Mouse (Mus musculus) lung, postnatal 14 days (tissue): ENCODE measurements around the gene Micu1.
A peak's percentile ranks its signal among the peaks of the same experiment; 100 is the strongest.

Source experiments
- DNase-seq: peaks from one replicate; pipeline ENCODE4 v3.0.0; 2021

Micu1 gene

DNA sequence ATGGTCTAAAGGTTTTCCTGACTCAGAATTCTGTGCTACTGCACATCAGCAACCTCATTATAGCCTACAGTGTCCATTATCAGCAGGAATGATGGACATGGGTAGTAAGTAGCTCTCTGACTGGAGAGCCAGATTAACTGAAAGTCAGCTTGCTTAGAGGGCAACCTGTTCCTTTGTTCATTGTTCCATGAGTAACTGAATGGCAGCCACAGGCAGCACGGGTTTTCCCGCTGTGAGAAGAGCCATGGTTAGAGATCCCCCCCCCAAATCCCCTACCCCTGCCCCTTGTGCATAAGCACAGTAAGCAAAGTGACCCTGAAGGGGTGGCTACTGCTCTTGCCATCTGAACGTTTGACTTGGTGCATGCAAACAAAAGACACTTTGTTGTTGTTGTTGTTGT is 78.4 kb downstream of the Micu1 start:
- DNase-seq, result no peak

DNA sequence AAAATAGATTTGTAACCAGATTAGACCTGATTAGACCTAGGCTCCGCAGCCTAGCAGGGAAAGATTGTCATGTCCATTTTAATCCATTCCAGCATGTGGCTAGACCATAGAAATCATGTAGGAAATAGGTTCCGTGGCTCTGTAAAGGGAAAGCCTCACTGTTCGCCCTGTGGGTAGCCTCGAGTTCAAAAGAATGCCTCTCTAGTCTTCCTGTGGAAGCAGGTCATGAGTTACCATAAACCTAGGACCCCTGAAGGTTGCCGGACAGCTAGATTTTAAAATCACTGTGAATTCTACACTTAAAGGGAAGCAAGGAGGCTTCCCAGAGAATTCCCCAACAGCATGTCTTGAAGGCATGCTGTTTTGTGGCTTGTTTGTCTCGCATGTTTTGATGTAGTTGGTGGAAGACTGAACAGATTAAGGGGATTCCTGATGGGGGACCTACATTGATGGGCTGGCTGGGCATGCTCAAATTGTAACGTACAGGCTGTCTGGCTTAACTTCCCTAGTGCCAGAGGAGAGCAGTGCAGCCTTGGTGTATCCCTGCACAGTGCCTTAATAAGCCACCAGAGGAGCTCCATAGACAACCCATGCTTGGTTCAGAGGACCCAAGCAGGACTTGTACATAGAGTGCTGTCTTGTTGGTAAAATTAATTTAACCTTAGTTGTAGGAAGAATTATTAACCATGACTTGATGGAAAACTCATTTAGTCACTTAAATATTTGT is 79.1 kb downstream of the Micu1 start:
- no peak for DNase-seq

DNA sequence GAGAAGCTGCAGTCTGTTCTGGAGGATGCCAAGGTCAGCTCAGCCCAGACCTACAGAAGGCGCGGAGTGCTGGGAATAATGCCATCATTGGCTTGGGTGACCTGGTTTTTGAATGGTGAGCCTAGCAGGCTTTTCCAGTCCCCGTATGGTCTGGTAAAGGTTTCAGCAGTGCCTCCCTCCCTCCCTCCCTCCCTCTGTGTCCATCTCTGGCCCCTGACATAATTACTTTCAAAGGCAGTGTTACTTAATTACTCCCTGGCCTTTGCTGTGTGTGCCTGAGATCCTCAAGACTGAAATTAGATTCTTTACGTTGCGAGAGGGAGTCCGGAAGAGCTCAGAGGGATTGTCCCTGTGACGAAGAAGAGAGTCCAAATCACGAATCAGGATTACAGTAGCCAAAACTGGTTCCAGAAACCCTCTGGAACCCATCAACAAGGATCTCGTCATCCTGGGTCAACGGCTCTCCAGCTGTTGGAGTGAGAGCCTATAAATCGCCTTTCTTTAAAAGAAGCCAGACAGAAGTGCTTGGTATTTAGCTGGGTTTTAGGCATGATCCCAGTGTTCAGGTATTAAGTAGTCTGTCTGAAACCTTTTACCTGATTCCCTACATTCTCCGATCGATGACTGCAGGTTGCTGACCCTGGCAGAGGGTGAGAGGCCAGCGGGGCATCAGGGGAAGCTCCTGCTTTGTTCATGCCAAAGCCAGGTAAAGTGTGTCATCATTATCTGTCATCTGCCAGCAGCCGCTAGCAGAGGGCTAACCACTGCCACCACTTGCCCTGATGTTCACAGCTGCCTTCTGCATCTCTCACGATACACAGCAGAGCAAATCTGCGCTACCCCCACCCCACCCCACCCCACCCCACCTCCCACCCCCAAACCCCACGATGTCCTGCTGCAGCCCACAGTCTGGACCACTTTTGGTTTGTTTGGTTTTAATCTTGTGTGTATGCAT is 82.7 kb downstream of the Micu1 start:
- DNase-seq, result no peak

DNA sequence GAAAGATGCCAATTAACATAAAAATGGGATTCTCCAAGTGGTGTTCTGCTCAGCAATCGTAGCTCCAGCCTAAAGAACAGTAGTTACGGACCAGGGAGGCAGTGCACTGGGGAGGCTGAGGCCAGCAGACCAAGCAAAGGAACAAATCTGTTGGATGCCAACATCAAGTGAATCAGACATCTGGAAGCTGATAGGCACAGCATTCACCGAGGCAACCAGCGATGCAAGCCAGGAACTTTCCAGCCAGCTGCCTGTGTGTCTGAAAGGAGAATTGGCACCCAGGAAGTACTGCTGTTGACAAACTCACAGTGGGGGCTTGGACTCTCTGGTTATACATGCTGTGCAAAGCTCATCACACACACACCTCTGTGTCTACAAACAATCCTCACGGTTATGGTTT is 84.0 kb downstream of the Micu1 start:
- no peak for DNase-seq

DNA sequence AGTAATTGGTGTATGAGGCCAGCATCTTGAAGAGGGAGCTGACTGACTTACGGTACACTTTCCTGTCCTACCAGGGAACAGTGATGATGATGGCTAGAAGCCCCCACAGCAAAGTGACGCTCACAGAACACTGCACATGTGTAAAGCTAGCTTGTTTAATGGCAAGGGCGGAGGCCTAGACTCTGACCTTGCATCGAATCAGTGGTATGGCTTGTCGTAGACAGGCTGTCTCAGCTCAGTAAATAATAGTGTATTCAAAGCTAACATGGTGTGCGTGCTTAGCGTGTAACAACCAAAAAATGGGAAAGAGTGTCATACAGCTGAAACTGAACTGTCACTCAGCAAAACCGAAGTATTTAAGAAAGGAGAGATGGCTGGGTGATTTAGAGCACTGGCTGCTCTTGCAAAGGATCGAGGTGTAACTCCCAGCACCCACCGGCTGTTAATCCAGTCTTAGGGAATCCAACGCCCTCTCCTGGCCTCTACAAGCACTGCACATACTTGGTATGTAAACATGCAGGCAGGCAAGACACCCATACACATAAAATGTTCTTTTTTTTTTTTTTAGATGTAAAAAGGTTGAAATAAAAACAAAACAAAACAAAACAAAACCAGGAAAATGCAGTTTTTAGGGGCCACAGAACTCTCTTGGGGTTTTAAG is 85.0 kb downstream of the Micu1 start:
- no peak for DNase-seq

DNA sequence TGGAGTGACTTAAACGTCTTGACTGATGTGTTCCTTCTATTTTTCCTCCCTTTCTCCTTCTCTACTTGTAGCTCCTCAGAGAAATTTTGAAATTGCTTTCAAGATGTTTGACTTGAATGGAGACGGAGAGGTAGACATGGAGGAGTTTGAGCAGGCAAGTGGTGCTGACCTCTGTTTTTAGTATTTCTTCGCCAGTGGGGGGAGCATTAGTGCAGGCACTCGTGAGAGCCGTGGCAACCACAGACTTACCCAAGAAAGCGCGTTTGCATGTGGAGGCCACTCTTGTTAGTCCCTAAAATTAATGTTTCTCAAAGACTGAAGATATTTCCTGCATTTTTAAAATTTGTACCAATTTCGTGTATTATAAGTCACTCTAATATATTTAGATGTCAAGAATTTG is 85.6 kb downstream of the Micu1 start:
- no peak for DNase-seq

DNA sequence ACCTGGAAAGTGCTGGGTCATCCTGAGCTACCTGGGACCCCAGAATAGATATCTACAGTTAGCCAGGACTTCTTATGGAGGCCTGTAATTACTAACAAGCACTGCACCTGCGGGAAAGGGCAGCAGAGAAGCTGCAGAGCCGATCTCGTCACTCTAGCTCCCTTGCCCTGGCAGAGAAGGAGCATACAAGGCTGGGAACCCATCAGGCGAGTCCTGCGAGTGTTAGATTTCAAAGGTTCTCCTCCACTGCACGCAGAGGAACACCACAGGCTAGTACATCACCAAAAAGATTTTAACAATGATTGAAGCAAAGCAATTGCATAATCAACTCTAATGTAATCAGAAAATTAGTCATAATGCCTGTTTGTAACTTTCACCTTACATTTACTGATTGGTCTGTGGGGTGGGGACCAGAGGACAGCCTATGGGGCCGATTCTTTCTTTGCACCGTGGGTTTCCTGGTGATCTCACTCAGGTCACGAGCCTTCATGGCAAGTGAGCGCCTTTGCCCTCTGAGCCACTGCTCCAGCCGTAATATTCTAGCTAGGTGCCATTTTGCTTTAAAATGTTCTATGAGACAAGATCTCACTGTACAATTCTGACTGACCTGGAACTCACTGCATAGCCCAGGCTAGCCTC is 88.1 kb downstream of the Micu1 start:
- DNase-seq, result no peak

DNA sequence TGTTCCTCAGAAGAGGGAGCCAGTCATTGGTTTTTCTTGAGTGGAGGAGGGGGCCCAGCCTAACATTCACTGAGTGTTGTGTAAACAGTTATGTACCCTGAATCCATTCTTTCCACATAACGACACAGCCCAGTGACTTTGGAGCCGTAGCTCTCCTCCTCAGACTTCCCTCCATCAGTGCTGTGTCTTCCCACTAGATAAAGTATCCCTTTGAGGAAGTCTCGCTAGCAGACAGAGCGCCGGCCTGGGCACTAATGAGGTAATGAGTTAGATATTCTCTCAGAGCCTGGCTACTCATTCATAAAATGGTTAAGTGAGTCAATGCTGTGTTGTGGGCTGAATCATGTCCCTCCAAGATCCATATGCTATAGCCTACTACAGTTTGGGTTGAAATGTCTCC is 89.6 kb downstream of the Micu1 start:
- DNase-seq, result no peak

DNA sequence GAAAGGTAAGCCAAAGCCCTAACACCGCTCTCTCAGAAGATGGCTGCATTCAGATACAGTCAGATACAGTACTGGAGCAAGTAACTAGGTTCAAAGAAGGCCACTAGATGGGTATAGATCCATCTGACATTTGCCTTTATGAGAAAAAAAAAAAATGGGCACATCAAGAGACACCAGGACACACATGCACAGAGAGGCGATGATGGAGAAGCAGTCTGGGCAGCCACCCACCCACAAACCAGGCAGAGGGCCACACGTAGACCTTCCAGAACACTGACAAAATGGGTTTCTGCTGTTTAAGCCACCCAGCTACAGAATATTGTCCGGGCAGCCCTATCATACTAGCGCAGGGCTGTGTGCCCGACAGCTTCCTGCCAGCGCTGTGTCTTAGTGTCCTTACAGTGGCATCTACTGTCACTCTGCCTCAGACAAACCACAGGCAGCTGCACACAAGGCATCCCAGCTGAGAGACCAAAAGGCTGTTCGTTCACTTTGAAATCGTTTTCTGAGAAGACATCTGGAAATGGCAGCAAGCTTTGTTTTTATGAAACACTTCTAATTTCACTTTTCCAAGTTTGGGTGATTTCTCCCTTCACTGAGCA is 90.4 kb downstream of the Micu1 start:
- DNase-seq, result no peak

DNA sequence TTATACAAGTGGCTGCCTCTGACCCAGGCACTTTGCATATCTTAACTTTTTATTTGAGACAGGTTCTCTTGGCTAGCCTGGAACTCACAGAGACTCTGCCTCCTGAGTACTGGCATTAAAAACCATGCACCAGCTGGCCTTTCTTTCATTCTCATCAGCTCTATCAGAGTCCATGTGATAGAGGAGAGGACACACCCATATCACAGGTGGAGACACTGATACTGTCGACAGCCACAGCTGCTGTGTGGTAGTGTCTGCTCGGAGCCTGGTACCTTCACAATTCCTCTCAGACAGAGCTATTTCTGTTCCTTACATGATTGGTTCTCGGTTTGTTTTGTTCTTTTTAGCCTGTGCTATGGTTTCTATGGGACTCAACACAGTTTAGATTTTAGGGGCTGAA is 91.2 kb downstream of the Micu1 start:
- no peak for DNase-seq

DNA sequence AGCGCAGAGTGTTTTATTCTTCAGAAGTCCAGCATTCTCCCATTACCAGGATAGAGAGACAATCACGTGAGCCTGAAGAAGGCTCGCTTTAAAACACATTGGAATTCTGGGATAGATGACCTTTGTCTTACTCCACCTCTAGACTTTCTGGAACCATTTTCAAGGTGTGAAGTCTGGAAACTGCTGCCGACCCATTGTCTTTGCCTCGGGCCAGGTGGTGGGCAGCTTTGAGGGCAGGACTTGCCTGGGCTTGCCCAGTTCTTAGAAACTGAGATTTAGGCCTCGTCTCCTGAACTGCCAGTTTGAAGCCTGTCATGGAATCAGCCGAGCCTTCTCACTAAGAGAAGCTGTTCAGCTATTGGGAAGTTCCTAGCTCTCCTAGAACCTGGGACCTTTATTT is 92.8 kb downstream of the Micu1 start:
- DNase-seq, result no peak

DNA sequence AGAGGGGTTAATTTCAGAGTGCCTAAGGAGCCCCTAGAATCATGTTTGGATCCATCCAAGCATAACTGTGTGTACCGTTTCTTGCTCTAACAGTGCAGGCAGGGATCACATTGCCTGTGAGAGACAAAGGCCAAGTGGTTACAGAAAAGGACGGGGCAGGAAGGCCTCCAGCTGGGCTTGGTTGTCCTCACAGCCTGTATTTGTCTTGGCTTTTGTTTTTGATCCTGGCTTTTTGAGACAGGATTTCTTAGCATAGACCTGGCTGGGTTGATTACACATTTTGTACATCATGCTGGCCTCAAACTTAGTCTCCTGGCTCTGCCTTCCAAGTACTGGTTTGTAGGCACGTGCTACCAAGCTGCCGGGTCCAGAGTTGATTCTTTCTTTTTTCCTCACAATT is 93.6 kb downstream of the Micu1 start:
- DNase-seq, result no peak

DNA sequence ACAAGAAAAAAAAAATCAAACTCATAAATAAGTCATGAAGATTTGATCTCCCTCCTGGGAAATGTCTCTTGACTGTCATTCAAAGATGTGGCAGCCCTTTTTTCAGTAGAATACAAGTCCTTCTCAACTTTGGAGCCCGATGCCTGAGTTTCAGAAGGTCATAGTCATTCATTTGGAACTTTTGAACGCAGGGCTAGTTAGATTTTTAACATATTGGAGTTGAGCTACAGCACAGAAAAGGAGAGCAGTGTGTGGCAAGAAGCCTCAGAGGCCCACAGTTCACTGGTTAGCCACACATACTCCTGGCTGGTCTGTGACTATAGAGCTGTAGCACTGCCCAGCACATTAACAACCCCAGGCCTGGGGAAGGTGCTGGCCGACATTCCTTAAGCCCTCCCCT is 96.1 kb downstream of the Micu1 start:
- DNase-seq, result no peak

DNA sequence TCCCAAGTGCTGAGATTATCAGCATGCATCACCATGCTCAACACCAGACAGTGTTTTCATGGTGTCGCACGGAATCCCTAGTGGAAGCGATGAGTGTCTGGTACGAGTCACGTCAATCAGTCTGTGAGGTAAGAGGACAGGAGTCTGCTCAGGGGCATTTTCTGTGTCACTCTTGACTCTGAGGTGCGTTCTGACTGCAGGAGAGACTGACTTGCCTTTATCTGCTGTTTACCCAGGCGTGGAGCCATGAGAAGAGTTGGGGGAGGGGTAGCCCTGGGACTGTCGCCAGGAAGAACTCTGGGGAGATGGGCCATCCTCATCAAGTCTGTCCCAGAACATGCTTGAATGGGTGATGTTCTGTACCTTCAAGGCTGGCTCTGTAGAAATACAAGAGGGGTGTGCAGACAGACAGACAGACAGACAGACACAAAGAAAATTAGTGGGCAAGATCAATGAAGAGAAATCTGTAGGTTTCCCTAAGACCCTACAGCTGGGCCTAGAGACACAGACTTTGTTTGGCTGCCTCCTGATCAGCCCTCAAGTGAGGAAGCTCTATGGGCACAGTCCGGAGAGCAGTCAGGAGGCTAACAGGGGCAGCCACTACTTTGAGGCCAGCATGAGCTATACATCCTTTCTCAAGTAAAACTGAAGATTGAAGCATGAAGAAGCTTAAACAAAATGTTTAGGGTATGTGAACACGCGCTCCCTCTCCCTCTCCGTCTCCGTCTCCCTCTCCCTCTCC is 97.2 kb downstream of the Micu1 start:
- DNase-seq, result peak; percentile 16

DNA sequence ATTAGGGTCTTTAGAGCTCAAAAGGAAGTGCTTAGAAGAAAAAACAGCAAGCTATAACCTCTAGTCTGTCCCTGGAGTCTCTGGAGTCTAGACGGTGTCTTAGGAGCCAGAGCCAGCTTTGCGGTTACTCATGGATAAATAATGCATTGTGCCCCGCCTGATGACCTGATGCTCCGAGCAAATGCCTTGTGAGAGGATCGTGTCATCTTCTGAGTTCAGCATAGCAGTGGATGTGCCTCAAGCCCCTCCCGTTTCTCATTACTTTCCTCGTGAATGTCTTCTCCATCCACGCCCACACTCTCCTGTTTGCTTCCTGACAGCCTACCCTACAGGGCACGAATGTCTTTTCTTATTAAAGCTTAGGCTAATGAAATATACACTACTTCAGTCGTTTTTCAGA is 97.9 kb downstream of the Micu1 start:
- DNase-seq, result no peak

DNA sequence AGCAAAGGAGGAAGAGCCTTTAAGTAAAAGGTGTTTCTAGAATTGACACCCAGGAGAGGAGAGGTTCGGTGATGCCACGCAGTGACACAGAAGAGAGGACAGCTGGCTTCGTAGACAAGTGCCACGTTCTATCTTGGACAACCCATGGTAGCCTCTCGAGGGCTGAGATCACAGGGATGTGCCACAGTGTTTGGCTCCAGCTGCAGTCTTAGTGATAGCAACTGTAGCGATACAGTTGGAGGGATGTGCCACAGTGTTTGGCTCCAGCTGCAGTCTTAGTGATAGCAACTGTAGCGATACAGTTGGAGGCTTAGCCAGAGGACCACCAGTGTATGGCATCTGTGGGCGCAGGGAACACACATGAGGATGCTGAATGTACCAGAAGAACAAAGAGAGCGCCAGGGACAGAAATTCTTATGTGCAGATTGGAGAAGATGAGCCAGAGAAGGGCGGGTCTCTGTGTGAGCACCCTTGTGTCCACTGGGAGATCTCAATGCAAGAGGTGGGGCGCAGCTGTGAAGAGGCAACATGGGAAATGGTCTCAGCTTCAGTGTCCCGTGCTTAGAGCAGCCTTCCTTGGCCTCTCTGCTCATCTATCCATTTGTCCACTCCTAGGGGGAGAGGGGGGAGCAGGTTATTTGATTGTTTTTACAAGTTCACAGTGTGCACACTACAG is 98.7 kb downstream of the Micu1 start:
- DNase-seq, result no peak

DNA sequence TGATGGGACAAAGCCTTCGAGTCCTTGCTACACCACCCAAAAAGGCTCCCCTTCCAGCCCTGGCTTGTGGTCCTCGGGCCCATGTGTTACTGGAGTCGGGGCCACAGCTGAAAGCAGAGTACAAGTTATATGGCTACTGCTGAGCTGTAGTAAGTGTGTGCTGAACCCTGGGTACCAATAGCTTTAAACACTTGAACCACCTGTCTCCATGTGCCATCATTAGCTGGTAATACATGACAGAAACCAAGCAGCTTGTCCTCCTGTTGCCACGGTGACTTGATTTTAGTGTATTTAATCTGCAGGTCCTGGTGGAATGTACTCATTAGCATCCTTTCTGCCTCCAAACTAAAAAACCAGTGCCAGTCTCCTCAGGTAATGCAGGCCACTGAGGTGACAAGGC is 106.4 kb downstream of the Micu1 start:
- DNase-seq, result no peak

DNA sequence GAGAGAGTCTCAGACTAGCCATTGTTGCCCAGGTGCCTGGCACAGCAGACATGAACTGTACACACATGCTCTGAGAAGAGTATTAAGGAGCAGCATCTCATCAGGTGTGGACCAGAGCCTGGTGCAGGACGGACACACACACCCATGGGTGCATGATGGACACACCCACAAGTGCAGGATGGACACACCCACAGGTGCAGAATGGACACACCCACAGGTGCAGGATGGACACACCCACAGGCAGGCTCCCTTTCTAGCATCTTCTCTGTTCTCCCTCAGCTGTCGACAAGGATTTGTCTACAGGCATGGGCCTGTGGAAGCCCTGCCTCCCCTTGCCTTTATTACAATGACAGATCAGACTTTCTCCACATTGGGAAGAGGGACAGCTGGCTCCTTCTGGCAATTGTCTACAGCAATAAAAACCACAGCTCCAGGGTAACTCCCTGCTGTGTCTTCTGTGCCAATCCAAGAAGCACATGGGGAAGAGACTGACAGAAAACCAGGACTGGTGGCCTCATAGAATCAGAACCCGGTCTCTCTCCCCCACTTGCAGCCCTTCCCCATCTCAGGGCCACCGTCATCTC is 107.8 kb downstream of the Micu1 start:
- DNase-seq, result no peak

DNA sequence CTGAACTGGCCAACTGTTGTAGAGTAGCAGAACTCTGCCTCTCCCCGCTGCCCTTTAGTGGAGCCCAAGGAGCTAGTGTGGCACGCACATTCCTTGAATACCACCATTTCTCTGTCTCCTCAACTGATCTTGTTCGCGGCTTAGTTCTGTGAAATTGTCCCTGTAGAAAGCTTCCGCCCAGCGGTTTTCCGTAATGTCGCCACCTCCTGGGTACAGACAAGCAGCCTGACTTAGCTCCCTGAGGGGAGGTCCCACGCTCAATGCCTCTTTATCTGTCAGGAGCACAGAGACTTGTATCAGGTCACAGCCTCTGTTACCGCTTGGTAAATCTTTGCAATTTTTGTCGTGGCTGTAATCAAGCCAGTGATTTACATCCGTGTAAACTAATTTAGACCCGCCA is 110.7 kb downstream of the Micu1 start:
- DNase-seq, result no peak

DNA sequence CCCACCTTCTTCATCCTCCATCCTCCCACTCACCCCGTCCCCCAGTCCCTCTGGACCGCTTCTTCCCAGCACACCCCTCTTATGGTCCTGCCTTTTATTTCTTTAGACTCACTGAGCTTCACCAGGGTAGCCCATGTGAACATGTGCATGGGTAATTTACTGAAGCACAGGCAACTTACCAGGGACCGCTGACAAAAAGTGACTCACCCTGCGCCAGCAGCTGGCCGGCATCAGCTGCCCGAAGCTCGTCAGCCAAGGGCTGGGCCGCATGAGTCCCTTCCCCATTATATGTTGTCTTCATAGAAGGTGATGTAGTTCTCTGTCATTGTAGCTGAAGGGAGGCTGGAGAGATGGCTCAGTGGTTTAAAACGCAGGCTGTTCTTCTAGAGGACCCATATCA is 111.5 kb downstream of the Micu1 start:
- no peak for DNase-seq

DNA sequence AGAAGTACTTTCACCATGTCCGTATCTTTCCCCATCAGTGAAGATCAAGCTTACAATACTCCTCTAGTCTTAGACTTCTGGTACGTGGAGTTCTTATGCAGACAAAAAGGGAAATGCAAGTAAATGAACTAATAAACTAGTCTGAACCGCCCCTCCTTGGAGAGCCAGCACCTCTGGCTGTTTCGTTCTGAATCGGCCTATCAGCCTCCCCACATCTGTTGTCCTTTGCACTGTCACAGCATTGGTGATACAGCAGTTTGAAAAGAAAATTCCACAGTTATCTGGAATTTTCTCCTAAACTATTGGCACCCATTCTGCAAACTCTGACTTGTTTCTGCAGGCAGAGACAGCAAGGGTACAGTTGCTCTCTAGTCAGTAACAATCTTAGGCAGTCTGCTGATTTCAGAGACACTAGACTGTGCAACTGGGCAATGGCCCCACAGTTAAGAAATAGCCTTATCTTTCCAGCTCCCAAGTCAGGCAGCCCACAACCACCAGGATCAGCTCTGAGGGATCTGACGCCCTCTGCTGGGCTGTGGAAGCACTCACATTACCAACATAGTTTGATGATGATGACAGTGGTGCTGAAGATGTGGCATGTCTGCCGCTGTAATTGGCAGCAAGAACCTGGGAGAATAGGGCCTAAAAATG is 112.4 kb downstream of the Micu1 start:
- DNase-seq, result peak; percentile 62
